In the genomic region with DNA sequence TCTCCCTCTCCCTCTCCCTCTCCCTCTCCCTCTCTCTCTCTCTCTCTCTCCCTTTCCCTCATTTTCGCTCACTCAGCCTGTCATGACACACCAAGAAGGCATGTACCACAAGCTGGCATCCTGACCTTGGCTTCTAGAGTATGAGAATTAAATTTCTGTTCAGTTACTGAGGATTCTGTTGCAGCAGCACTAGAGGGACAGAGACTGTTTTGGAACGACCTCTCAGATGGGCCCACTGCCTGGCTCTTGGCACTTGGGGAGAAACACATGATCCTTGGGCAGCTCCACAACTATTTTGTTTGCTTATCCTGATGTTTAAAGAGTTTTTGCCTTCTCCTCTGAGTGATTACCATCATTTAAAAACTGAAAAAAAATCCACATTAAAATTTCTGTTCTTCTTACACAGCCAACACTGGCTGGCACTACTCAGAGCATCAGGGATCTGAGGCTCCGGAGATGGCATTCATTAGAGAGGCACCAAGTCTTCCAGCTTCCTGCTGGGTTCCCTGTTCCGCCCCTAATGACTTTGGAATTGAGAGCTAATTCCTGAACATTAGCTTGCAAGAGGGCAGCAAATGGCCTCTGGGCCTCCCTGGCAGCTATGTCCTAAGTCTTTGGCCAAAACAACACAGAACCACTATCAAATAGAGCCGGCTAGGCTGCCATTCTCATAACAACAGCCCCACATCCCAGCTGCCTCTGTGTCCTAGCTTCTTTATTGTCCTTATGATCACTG, we compare ENCODE assay signal across 12 mouse cellular contexts.
DNase-seq lines count a peak whose midpoint lies in the region; ATAC-seq and TF ChIP-seq lines count a peak whose summit lies in the region.
"Had no signal": no experiment of that assay in that cellular context is flagged by ENCODE, and none has a peak within 500 bp of the region (broad histone marks: within the 10 kb centered on the region; RNA-seq: fewer than 3 reads in every experiment).

No protein-coding gene starts in this region.

- no peaks in the 10 kb centered on the region for H3K9me3 ChIP-seq in hindbrain, embryonic 16.5 days (ENCODE audit: control insufficient read depth, low read length)
- no peaks in the 10 kb centered on the region for H3K9me3 ChIP-seq in hindbrain, embryonic 14.5 days (ENCODE audit: control insufficient read depth, low read length)
- no peaks in the 10 kb centered on the region for H3K9me3 ChIP-seq in liver, postnatal 0 days (ENCODE audit: low read length)
- H3K9me3 ChIP-seq: lung, embryonic 15.5 days had no signal

- WGBS in hindbrain, embryonic 16.5 days = 48% methylated on average over 5 of the region's 5 CpGs
- 61% methylated on average over 5 of the region's 5 CpGs for WGBS in hindbrain, embryonic 14.5 days
- 65% methylated on average over 5 of the region's 5 CpGs for WGBS in liver, postnatal 0 days (ENCODE audit: insufficient replicate concordance)

- no peak overlapping the region for H3K27ac ChIP-seq in hindbrain, embryonic 16.5 days (ENCODE audit: low read depth, low read length)
- no peak overlapping the region for H3K27ac ChIP-seq in hindbrain, embryonic 14.5 days
- H3K27ac ChIP-seq in gastrocnemius, adult 2 months = peak overlapping the region; percentile 80
- H3K27ac ChIP-seq in liver, postnatal 0 days (ENCODE audit: low read depth) = no peak overlapping the region
- H3K27ac ChIP-seq: lung, embryonic 15.5 days had no signal

- intact Hi-C loops in gastrocnemius, adult 2 months (cut with DNase I) = no loop called here

- no peaks in the 10 kb centered on the region for H3K36me3 ChIP-seq in hindbrain, embryonic 16.5 days (ENCODE audit: control insufficient read depth, insufficient read depth, low read length)
- H3K36me3 ChIP-seq in hindbrain, embryonic 14.5 days (replicated peaks; ENCODE audit: control insufficient read depth, insufficient read depth) = no peaks in the 10 kb centered on the region
- H3K36me3 ChIP-seq in liver, postnatal 0 days (replicated peaks; ENCODE audit: insufficient read depth, low read length) = no peaks in the 10 kb centered on the region
- H3K36me3 ChIP-seq: lung, embryonic 15.5 days had no signal

- no peak overlapping the region for H3K9ac ChIP-seq in hindbrain, embryonic 16.5 days (ENCODE audit: low read depth, low read length)
- H3K9ac ChIP-seq in hindbrain, embryonic 14.5 days = no peak overlapping the region
- no peak overlapping the region for H3K9ac ChIP-seq in liver, postnatal 0 days (replicated peaks)
- H3K9ac ChIP-seq: lung, embryonic 15.5 days had no signal

- peak; percentile 71 for ATAC-seq in hindbrain, embryonic 16.5 days
- ATAC-seq in hindbrain, embryonic 14.5 days (ENCODE audit: low FRiP score) = no peak
- peak; percentile 69 for ATAC-seq in cerebellum, adult (ENCODE audit: insufficient number of reproducible peaks, low FRiP score, low TSS enrichment)
- ATAC-seq in liver, postnatal 0 days = no peak

- TF ChIP-seq EP300 in liver, postnatal 0 days (IDR thresholded peaks at IDR 0.05; ENCODE audit: low read depth) = no peak

- H3K4me2 ChIP-seq in hindbrain, embryonic 16.5 days (ENCODE audit: low read length) = no peak overlapping the region
- H3K4me2 ChIP-seq in hindbrain, embryonic 14.5 days (replicated peaks) = no peak overlapping the region
- no peak overlapping the region for H3K4me2 ChIP-seq in liver, postnatal 0 days (ENCODE audit: low read depth, low read length)
- H3K4me2 ChIP-seq: lung, embryonic 15.5 days had no signal

- no peak for DNase-seq in hindbrain, embryonic 14.5 days (ENCODE audit: low spot score)
- peak; percentile 91 for DNase-seq in NIH3T3 (ENCODE audit: low read depth)
- DNase-seq in gastrocnemius, adult 2 months = peak; percentile 79
- no peak for DNase-seq in spleen, postnatal 10 days (ENCODE audit: low spot score in 2 of 2)
- no peak for DNase-seq in liver, postnatal 0 days
- DNase-seq in right cerebral cortex, adult 2 months (ENCODE audit: low spot score in 2 of 2) = no peak
- DNase-seq: kidney, adult 9 months; right cerebral cortex, adult 18-20 months had no signal

- no peak for TF ChIP-seq CTCF in gastrocnemius, adult 2 months (IDR thresholded peaks at IDR 0.05)
- TF ChIP-seq CTCF in liver, postnatal 0 days (IDR thresholded peaks at IDR 0.05; ENCODE audit: low read depth) = no peak

- H3K4me1 ChIP-seq in hindbrain, embryonic 16.5 days (ENCODE audit: control insufficient read depth, insufficient read depth, low read depth, low read length) = no peaks in the 10 kb centered on the region
- H3K4me1 ChIP-seq in hindbrain, embryonic 14.5 days (replicated peaks; ENCODE audit: control insufficient read depth, insufficient read depth, low read length) = no peaks in the 10 kb centered on the region; the same call in 1 of the 2 replicates
- H3K4me1 ChIP-seq in liver, postnatal 0 days (ENCODE audit: insufficient read depth) = peaks cover 16% of the 10 kb centered on the region
- H3K4me1 ChIP-seq: lung, embryonic 15.5 days had no signal

- H3K27me3 ChIP-seq in hindbrain, embryonic 16.5 days (replicated peaks; ENCODE audit: control insufficient read depth, insufficient read depth, low read length) = no peaks in the 10 kb centered on the region
- H3K27me3 ChIP-seq in hindbrain, embryonic 14.5 days (ENCODE audit: control insufficient read depth, insufficient read depth, low read length) = no peaks in the 10 kb centered on the region
- H3K27me3 ChIP-seq in liver, postnatal 0 days (ENCODE audit: insufficient read depth, low read length) = no peaks in the 10 kb centered on the region
- H3K27me3 ChIP-seq: CH12.LX; lung, embryonic 15.5 days had no signal

- no peak overlapping the region for H3K4me3 ChIP-seq in hindbrain, embryonic 16.5 days (ENCODE audit: low read length)
- no peak overlapping the region for H3K4me3 ChIP-seq in hindbrain, embryonic 14.5 days (replicated peaks; ENCODE audit: low read length)
- no peak overlapping the region for H3K4me3 ChIP-seq in gastrocnemius, adult 2 months
- H3K4me3 ChIP-seq in liver, postnatal 0 days (ENCODE audit: low read depth, low read length) = no peak overlapping the region
- H3K4me3 ChIP-seq: lung, embryonic 15.5 days had no signal

Comparison
In these comparisons a context has a peak if more than half of its experiments do, and no peak if none do; other contexts are left out.
1. ATAC-seq: peak in hindbrain, embryonic 16.5 days (single experiment) and cerebellum, adult (single experiment); none in hindbrain, embryonic 14.5 days (single experiment) and liver, postnatal 0 days (single experiment).
2. DNase-seq: peak in NIH3T3 (single experiment) and gastrocnemius, adult 2 months (single experiment); none in hindbrain, embryonic 14.5 days (single experiment), spleen, postnatal 10 days (0 of 2), liver, postnatal 0 days (single experiment) and right cerebral cortex, adult 2 months (0 of 2).